Mouse (Mus musculus) thymus, postnatal 10 days (tissue): ENCODE data around the gene Maml1.
A peak's percentile ranks its signal among the peaks of the same experiment; 100 is the strongest.
"Not testable (repeated sequence)": the region's sequence is repeated elsewhere in the genome, so short reads cannot be mapped to it uniquely, and the experiment has no call there.

ENCODE experiments used
- DNase-seq, 2 experiments: peaks; one replicate each; pipeline ENCODE4 v3.0.0; 2021; ENCODE audit warnings: low spot score in 2 of 2

The Maml1 gene

GRCm38 (mm10) chr11:50292190-50292855 is at the start of gene Maml1:
Gene Maml1 (minus strand): TSS chr11:50292311.
- DNase-seq: peak; percentile 94

GRCm38 (mm10) chr11:50336891-50337290 is 44.8 kb upstream of the Maml1 start:
- no peak for DNase-seq

GRCm38 (mm10) chr11:50336126-50336525 is 44.0 kb upstream of the Maml1 start:
- DNase-seq: no peak

GRCm38 (mm10) chr11:50333181-50333580 is 41.1 kb upstream of the Maml1 start:
- no peak for DNase-seq

- no peak for DNase-seq
Measured at GRCm38 (mm10) chr11:50329378-50329777, 37.3 kb upstream of the Maml1 start.

GRCm38 (mm10) chr11:50328075-50328625 is 36.0 kb upstream of the Maml1 start:
- DNase-seq: no peak

- DNase-seq: no peak
Measured at GRCm38 (mm10) chr11:50326302-50326966, 34.3 kb upstream of the Maml1 start.

GRCm38 (mm10) chr11:50325496-50326301 is 33.6 kb upstream of the Maml1 start, which contains the start of gene Canx:
Gene Canx (minus strand): TSS chr11:50325673.
- peak; percentile 96 to 98 for DNase-seq

- DNase-seq: no peak
Measured at GRCm38 (mm10) chr11:50324751-50325471, 32.8 kb upstream of the Maml1 start.

GRCm38 (mm10) chr11:50323843-50324242 is 31.7 kb upstream of the Maml1 start:
- no peak for DNase-seq

GRCm38 (mm10) chr11:50322345-50322744 is 30.2 kb upstream of the Maml1 start:
- DNase-seq: no peak

GRCm38 (mm10) chr11:50321239-50321638 is 29.1 kb upstream of the Maml1 start:
- no peak for DNase-seq

GRCm38 (mm10) chr11:50319343-50319742 is 27.2 kb upstream of the Maml1 start:
- DNase-seq: not testable (repeated sequence)

GRCm38 (mm10) chr11:50312803-50313202 is 20.7 kb upstream of the Maml1 start:
- DNase-seq: no peak

GRCm38 (mm10) chr11:50303406-50303805 is 11.3 kb upstream of the Maml1 start:
- DNase-seq: no peak

GRCm38 (mm10) chr11:50291321-50292165 is 568 bp downstream of the Maml1 start:
- peak; percentile 22 to 38 for DNase-seq

- no peak for DNase-seq
Measured at GRCm38 (mm10) chr11:50290486-50291225, 1.5 kb downstream of the Maml1 start.

- DNase-seq: no peak
Measured at GRCm38 (mm10) chr11:50286428-50286827, 5.7 kb downstream of the Maml1 start.

GRCm38 (mm10) chr11:50285696-50286095 is 6.4 kb downstream of the Maml1 start:
- DNase-seq: no peak

GRCm38 (mm10) chr11:50285263-50285662 is 6.8 kb downstream of the Maml1 start:
- DNase-seq: no peak
